Mouse (Mus musculus) liver, embryonic 16.5 days (tissue): Measurements from ENCODE around the gene Rin1. TPM values are rescaled to one million over a fixed set of nuclear protein-coding genes. Genes with fewer than 3 reads are reported as not detected.

Experiments
- ATAC-seq: fragments of 200-750 bp; cut with Nextera tagmentation; 2 replicates; pipeline ENCODE4 v1.8.0; 2017; ENCODE audit warnings: low read depth, mild to moderate bottlenecking, moderate number of reproducible peaks, moderate library complexity
- H3K27ac ChIP-seq: fragments of 300-500 bp; sonication (generic); 2 replicates; pipeline ENCODE4 v1.5.1; 2014; ENCODE audit warnings: mild to moderate bottlenecking, low read length
- H3K27me3 ChIP-seq: fragments of 300-500 bp; sonication (generic); 2 replicates; pipeline ENCODE4 v1.6.1; 2014; ENCODE audit warnings: low read depth, low read length, mixed read lengths; ENCODE audit not compliant: control insufficient read depth, insufficient read depth
- H3K36me3 ChIP-seq: fragments of 300-500 bp; sonication (generic); 2 replicates; pipeline ENCODE4 v1.6.1; 2014; ENCODE audit warnings: mild to moderate bottlenecking; ENCODE audit not compliant: control insufficient read depth, insufficient read depth
- H3K4me1 ChIP-seq: fragments of 300-500 bp; sonication (generic); 2 replicates; pipeline ENCODE4 v1.6.1; 2014; ENCODE audit warnings: low read depth, low read length, mixed read lengths; ENCODE audit not compliant: control insufficient read depth
- H3K4me2 ChIP-seq: fragments of 300-500 bp; sonication (generic); 2 replicates; pipeline ENCODE4 v1.6.1; 2014; ENCODE audit warnings: low read depth, low read length, mixed read lengths
- H3K4me3 ChIP-seq: fragments of 300-500 bp; sonication (generic); 2 replicates; pipeline ENCODE4 v1.5.1; 2014; ENCODE audit warnings: low read depth, mild to moderate bottlenecking, low read length
- H3K9ac ChIP-seq: fragments of 300-500 bp; sonication (generic); 2 replicates; pipeline ENCODE4 v1.6.1; 2014; ENCODE audit warnings: low read depth, low read length
- H3K9me3 ChIP-seq: fragments of 300-500 bp; sonication (generic); replicated peaks from 2 replicates; pipeline ENCODE4 v1.6.1; 2016; ENCODE audit warnings: low read length; ENCODE audit not compliant: control insufficient read depth
- WGBS: fragments of 180-500 bp; shearing (Covaris S2); extraction: QIAGEN DNeasy Blood & Tissue Kit; methylation state at CpG from one replicate; pipeline ENCODE4 v1.1.7; 2014; ENCODE audit not compliant: insufficient replicate concordance; 5-methylcytosine and 5-hydroxymethylcytosine counted together
- polyA plus RNA-seq: library from polyadenylated mRNA; unstranded; fragments of >200 nt; fragmentation: Nextera tagmentation; extraction: Ambion mirVana; gene quantifications from 2 replicates; pipeline ENCODE4 v1.2.1, GENCODE M21; 2015

Gene Rin1
- polyA plus RNA-seq, 1 experiment from 2014 or later: 0.35 TPM

DNA sequence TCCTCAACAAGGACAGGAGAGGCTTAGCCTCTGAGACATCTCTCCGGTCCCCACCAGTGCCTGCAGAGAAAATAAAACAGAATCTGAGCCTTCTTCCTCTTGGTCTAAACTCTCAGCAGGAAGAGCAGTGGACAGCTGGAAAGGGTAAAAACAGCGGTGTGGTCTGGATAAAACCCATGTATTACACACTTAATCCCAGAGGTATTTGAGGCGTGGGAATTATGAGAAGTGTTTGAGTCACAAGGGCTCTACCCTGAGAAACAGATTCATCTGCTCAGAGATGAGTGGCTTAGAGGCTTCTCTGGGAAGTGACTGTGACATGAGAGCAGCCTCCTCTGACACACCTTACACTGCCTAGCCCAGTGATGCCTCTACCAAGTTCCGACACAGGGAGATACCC is 32.7 kb upstream of the Rin1 start:
- H3K36me3 ChIP-seq: no peaks in the 10 kb centered on the region
- no peak overlapping the region for H3K9ac ChIP-seq
- H3K4me3 ChIP-seq: no peak overlapping the region
- H3K27me3 ChIP-seq: peaks cover 5% of the 10 kb centered on the region
- no peaks in the 10 kb centered on the region for H3K4me1 ChIP-seq
- no peak overlapping the region for H3K27ac ChIP-seq
- no peak overlapping the region for H3K4me2 ChIP-seq
- ATAC-seq: no peak
- H3K9me3 ChIP-seq: no peaks in the 10 kb centered on the region
- WGBS: 70% methylated on average over 4 of the region's 4 CpGs

DNA sequence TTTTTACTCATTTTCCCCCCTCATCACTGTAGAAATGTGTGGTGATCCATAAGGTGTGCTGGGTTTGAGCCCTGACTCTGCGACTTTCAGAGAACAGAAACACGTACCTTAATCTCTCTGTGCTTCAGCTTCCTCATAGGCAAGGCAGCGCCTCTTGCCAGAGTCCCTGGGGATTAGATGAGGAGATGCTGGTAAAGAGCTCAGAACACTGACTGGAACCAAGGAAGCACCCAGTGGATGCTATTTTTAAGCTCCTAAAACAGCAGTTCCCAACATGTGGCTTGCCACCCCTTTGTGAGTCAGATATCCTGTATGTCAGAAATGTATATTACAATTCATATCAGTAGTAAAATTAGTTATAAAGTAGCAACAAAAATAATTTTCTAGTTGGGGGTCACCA is 32.1 kb upstream of the Rin1 start:
- no peak for ATAC-seq
- Histone ChIP-seq H3K9me3 (no peaks in the 10 kb centered on the region), H3K4me3 (no peak overlapping the region), H3K27ac (no peak overlapping the region), H3K4me1 (peaks cover 2% of the 10 kb centered on the region), H3K36me3 (no peaks in the 10 kb centered on the region), H3K9ac (no peak overlapping the region), H3K27me3 (peaks cover 5% of the 10 kb centered on the region; the same call in 1 of the 2 replicates), H3K4me2 (no peak overlapping the region)
- 73% methylated on average over 3 of the region's 3 CpGs for WGBS

DNA sequence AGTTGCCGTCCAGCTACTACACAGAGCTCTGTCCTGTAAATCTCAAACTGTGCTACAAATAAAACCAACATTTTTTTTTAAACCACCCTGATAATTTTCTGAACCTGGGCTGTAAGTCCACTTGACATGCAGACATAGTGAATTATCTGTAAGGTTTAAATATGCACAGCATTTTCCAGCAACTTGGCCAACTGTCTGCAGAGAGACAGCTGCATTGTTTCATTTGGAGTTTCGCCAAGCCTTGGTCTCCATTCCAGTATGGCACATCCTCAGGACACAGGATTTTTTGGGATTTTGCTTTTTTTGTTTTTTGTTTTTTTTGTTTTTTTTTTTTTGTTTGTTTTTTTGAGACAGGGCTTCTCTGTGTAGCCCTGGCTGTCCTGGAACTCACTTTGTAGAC is 28.9 kb upstream of the Rin1 start:
- no peaks in the 10 kb centered on the region for H3K9me3 ChIP-seq
- no peaks in the 10 kb centered on the region for H3K27me3 ChIP-seq
- 64% methylated on average over 2 of the region's 2 CpGs for WGBS
- H3K4me1 ChIP-seq: peaks cover 8% of the 10 kb centered on the region
- no peak overlapping the region for H3K9ac ChIP-seq
- H3K36me3 ChIP-seq: no peaks in the 10 kb centered on the region
- no peak for ATAC-seq
- H3K4me2 ChIP-seq: no peak overlapping the region
- H3K4me3 ChIP-seq: no peak overlapping the region
- H3K27ac ChIP-seq: no peak overlapping the region

DNA sequence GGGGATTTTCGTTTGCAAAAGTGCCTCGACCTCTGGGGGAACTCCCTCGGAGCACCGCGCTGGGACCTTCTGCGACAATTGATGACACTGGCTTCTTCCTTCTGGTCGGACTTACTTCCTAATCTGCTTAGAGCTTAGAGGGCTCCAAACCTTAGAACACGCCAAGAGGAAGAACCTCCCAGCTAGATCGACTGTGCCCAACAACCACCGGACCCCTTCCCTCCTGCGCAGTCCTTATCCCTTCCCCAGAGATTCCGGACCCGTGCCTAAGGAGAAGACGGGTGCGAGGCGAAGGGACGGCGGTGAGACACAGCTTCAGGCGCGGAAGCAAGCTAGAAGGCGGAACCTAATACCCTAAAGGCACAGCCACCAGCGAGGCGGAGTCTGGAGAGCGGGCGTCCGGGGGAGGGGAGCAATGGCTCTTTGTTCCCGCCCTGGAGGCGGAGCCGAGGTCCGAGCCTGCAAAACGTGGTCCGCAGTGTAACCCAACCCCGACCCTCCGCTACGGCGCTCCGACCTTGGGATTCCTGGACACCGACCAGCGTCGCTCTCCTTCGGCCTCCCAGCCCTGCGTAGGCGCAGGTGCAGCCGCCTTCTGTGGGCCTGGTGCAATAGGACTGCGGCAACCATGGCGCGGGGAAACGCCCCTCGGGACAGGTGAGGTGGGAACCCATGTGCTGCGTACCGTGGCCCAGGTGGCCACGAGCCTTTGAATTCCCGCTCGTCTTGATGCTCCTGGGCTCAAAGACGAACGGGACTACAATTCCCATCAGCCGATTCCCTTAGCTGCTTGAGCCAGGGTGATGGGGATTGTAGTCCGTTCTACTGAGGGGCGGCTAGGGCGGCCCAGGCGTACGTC is 26.4 kb upstream of the Rin1 start, which contains the start of gene Slc29a2:
Gene Slc29a2, plus strand, starts transcription at position 240 of the 859 bp plus-strand sequence.
- peaks cover 8% of the 10 kb centered on the region for H3K4me1 ChIP-seq
- H3K27me3 ChIP-seq: no peaks in the 10 kb centered on the region
- H3K27ac ChIP-seq: peak within 1 kb of the TSS; percentile 69
- peak within 1 kb of the TSS; percentile 76 for H3K9ac ChIP-seq
- peak within 1 kb of the TSS; percentile 86 for H3K4me2 ChIP-seq
- ATAC-seq: peak; percentile 93
- no peaks in the 10 kb centered on the region for H3K9me3 ChIP-seq
- WGBS: under 1% methylated on average over 62 of the region's 62 CpGs
- no peaks in the 10 kb centered on the region for H3K36me3 ChIP-seq
- peak within 1 kb of the TSS; percentile 73 for H3K4me3 ChIP-seq

- Histone ChIP-seq H3K4me2 (no peak overlapping the region), H3K36me3 (no peaks in the 10 kb centered on the region), H3K9ac (no peak overlapping the region), H3K27ac (no peak overlapping the region), H3K9me3 (no peaks in the 10 kb centered on the region), H3K27me3 (no peaks in the 10 kb centered on the region), H3K4me1 (peaks cover 8% of the 10 kb centered on the region), H3K4me3 (no peak overlapping the region)
- ATAC-seq: no peak
- 72% methylated on average over 8 of the region's 8 CpGs for WGBS
Observed at GRCm38 (mm10) chr19:5026111-5026510, 24.2 kb upstream of the Rin1 start.

DNA sequence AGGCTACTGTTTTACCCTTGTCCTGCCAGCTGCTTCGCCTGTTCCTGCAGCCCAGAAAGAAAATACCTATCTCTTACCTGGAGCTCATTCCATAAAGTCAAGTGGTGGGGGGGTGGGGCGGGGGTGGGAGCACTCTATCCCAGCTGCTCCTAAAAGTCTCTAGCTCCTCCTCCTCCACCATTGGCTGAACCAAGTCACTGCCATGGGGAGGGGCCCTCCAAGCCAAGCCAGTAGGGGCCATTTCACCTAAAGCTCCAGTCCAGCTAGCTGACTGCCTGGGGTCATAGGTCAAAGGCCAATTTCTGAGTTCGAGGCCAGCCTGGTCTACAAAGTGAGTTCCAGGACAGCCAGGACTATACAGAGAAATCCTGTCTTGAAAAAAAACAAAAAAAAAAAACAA is 17.6 kb upstream of the Rin1 start:
- Histone ChIP-seq H3K9ac (no peak overlapping the region), H3K27ac (no peak overlapping the region), H3K4me2 (no peak overlapping the region), H3K36me3 (no peaks in the 10 kb centered on the region), H3K4me1 (peaks cover under 1% of the 10 kb centered on the region; the same call in 1 of the 2 replicates), H3K9me3 (no peaks in the 10 kb centered on the region), H3K27me3 (no peaks in the 10 kb centered on the region), H3K4me3 (no peak overlapping the region)
- no peak for ATAC-seq
- WGBS: 62% methylated on average over 3 of the region's 3 CpGs

DNA sequence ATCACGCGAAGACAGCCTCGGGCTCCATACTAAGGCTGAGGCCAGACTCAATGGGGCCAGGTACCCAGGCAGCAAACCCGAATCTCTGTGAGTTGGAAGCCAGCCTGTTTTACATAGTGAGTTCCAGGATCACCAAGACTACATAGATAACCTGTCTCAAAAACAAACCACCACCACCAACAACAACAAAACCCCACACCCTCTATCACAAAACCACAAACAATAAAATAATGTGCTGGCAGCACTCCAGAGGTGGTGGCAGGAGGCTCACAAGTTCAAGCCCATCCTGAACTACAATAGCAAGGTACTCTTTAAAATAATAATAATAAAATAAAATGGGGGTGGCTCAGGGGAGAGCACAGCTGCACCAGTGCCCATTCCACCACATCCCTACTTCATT is 13.7 kb upstream of the Rin1 start:
- Histone ChIP-seq H3K9ac (no peak overlapping the region), H3K4me3 (no peak overlapping the region), H3K27me3 (no peaks in the 10 kb centered on the region; the same call in 1 of the 2 replicates), H3K4me2 (no peak overlapping the region), H3K9me3 (no peaks in the 10 kb centered on the region), H3K36me3 (no peaks in the 10 kb centered on the region), H3K27ac (no peak overlapping the region), H3K4me1 (peaks cover 24% of the 10 kb centered on the region)
- 70% methylated on average over 4 of the region's 4 CpGs for WGBS
- ATAC-seq: no peak

DNA sequence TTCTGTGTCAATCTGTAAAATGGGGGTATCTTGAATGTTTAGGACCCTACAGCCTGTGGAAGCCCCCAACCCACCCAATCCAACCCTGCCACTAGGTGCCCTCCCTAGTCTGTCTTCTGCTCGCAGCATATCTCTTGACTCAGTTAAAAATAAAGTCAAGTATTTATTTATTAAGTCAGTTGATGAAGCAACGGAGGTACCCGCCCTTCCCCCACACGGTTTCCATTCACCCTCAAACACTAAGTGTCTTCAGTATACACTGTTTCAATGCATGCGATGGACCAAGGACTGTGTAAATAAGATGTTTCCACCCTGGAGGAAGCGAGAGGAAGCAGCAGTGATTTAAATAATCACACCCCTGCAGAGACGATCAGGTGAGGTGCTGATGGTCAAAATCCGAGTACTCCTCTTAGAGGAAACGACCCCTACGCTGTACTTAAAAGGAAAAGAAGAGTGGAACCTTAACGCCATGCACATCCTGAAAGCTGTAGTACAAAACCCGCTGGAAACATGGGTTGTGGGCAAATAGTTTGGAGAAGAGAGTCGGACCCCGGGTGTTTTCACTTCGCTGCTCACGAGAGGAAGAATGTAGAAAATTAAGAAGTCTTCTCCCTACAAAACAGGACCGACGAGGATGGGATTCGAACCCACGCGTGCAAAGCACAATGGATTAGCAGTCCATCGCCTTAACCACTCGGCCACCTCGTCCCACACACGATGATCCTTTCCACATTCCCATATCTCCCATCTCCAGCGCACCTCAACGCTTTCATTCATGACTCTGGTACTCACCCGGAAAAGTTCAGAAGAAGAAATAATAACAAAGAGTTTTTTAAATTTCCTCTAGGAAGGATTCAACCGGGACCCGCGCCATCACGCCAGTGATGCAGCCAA is 12.4 kb upstream of the Rin1 start:
- H3K36me3 ChIP-seq: no peaks in the 10 kb centered on the region
- H3K4me3 ChIP-seq: peak overlapping the region; percentile 72
- H3K27ac ChIP-seq: no peak overlapping the region
- H3K4me2 ChIP-seq: peak overlapping the region; percentile 94
- H3K4me1 ChIP-seq: peaks cover 35% of the 10 kb centered on the region
- H3K9ac ChIP-seq: peak overlapping the region; percentile 75
- WGBS: 5% methylated on average over 32 of the region's 32 CpGs
- no peaks in the 10 kb centered on the region; the same call in 1 of the 2 replicates for H3K27me3 ChIP-seq
- no peaks in the 10 kb centered on the region for H3K9me3 ChIP-seq
- ATAC-seq: peak; percentile 45
